Mouse (Mus musculus) spleen, postnatal 36 days (tissue): ENCODE measurements around the gene Atp5mpl.

Experiments
- DNase-seq, 2 experiments: peaks; one replicate each; pipeline ENCODE4 v3.0.0; 2022; ENCODE audit warnings: low spot score in 2 of 2, mixed read lengths in 1 of 2

Gene Atp5mpl

GRCm38 (mm10) chr12:111966683-111967173 is at the start of gene Atp5mpl:
Atp5mpl (minus strand) TSS chr12:111966977.
- DNase-seq = peak; percentile 89 to 92

GRCm38 (mm10) chr12:112016346-112016745 is 49.6 kb upstream of the Atp5mpl start:
- DNase-seq = no peak

- no peak for DNase-seq
Measured at GRCm38 (mm10) chr12:112013271-112013801, 46.6 kb upstream of the Atp5mpl start.

GRCm38 (mm10) chr12:112012511-112013270 is 45.9 kb upstream of the Atp5mpl start:
- DNase-seq = no peak

- peak; percentile 14 to 31 for DNase-seq
Measured at GRCm38 (mm10) chr12:112001223-112001622, 34.4 kb upstream of the Atp5mpl start.

- DNase-seq = no peak
Measured at GRCm38 (mm10) chr12:111999735-112000134, 33.0 kb upstream of the Atp5mpl start.

GRCm38 (mm10) chr12:111995161-111995560 is 28.4 kb upstream of the Atp5mpl start:
- no peak for DNase-seq

GRCm38 (mm10) chr12:111992626-111993025 is 25.8 kb upstream of the Atp5mpl start:
- DNase-seq = no peak

GRCm38 (mm10) chr12:111986756-111987155 is 20.0 kb upstream of the Atp5mpl start:
- no peak for DNase-seq

- DNase-seq = no peak
Measured at GRCm38 (mm10) chr12:111983165-111983564, 16.4 kb upstream of the Atp5mpl start.

GRCm38 (mm10) chr12:111981831-111982230 is 15.1 kb upstream of the Atp5mpl start:
- DNase-seq = no peak

GRCm38 (mm10) chr12:111980887-111981367 is 14.2 kb upstream of the Atp5mpl start, which contains the start of gene Rd3l:
Rd3l (minus strand) TSS chr12:111981317.
- no peak for DNase-seq

GRCm38 (mm10) chr12:111978274-111978673 is 11.5 kb upstream of the Atp5mpl start:
- no peak for DNase-seq

- DNase-seq = no peak
Measured at GRCm38 (mm10) chr12:111977138-111977537, 10.4 kb upstream of the Atp5mpl start.

GRCm38 (mm10) chr12:111974578-111974977 is 7.8 kb upstream of the Atp5mpl start:
- DNase-seq = no peak

GRCm38 (mm10) chr12:111972504-111972903 is 5.7 kb upstream of the Atp5mpl start:
- no peak for DNase-seq

- no peak for DNase-seq
Measured at GRCm38 (mm10) chr12:111971231-111971686, 4.5 kb upstream of the Atp5mpl start, which contains the start of gene Tdrd9. Tdrd9 (plus strand) TSS chr12:111971559.

GRCm38 (mm10) chr12:111970085-111970484 is 3.3 kb upstream of the Atp5mpl start:
- DNase-seq = no peak

- DNase-seq = no peak
Measured at GRCm38 (mm10) chr12:111963339-111963738, 3.4 kb downstream of the Atp5mpl start.

GRCm38 (mm10) chr12:111958101-111958865 is 8.5 kb downstream of the Atp5mpl start:
- peak; percentile 55 to 63 for DNase-seq

GRCm38 (mm10) chr12:111956173-111956572 is 10.6 kb downstream of the Atp5mpl start:
- DNase-seq = no peak

- DNase-seq = no peak
Measured at GRCm38 (mm10) chr12:111951701-111952100, 15.1 kb downstream of the Atp5mpl start.
